Mouse (Mus musculus): ENCODE results near the gene Arhgap45. TPM values are rescaled to one million over a fixed set of nuclear protein-coding genes. Genes with fewer than 3 reads are reported as not detected.

Gene Arhgap45
- polyA plus RNA-seq, 1 experiment from 2014 or later, result 12.6 TPM

DNA sequence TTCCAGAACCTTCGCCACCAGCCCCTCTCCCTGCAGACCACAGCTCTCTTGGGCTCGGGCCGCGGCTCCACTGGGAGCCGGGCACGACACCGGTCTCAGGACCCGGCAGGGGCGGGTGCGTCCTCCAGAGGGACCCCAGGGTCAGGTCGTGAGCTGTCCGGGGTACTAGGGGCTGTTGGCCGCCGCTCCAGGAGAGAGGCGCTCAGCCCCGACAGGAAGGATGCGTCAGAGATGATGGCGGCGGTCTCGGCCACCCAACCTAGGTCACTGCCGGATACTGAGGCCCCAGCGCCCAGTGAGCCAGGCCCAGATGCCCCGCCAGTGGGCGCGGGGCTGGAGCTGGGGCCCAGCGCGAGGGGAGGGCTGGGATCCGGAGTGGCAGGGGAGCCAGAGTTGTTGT lies 39.1 kb upstream of the Arhgap45 start:
- H3K27me3 ChIP-seq, result 0 out of 2 replicates have a peak, but pooled peaks cover 15% of the 10 kb centered on the region
- no peak overlapping the region for H3K4me2 ChIP-seq
- no peaks in the 10 kb centered on the region for H3K9me3 ChIP-seq
- 80% methylated on average over 28 of the region's 28 CpGs for WGBS
- peaks cover 4% of the 10 kb centered on the region for H3K4me1 ChIP-seq (replicated peaks)
- peaks cover 67% of the 10 kb centered on the region for H3K36me3 ChIP-seq
- H3K27ac ChIP-seq, result no peak overlapping the region
- ATAC-seq (ENCODE audit: insufficient number of reproducible peaks, insufficient read depth, low FRiP score, low TSS enrichment, low read depth), result no peak
- no peak overlapping the region for H3K4me3 ChIP-seq (replicated peaks)
- H3K9ac ChIP-seq (replicated peaks), result no peak overlapping the region

DNA sequence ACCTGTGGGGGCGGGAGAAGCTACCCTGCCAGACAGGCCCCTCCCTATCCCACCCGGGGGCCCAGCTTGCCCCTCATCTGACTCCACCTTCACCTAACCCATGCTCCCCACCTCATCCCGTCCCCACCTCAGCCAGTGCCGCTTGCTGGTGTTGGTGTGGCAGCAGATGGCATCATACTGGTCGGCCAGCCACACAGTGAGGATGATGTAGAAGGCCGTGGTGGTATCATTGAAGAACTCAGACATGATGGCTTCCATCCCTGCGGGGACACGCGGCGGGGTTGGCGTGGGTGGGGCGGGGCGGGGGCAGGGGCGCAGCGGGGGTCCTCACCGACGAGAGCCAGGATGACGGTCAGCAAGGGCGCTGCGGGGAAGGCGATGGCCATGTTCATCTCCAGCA lies 38.4 kb upstream of the Arhgap45 start:
- WGBS, result 95% methylated on average over 21 of the region's 21 CpGs
- no peak overlapping the region for H3K4me3 ChIP-seq (replicated peaks)
- no peak overlapping the region for H3K4me2 ChIP-seq
- no peak overlapping the region for H3K9ac ChIP-seq (replicated peaks)
- H3K27me3 ChIP-seq, result 0 out of 2 replicates have a peak, but pooled peaks cover 10% of the 10 kb centered on the region
- no peak overlapping the region for H3K27ac ChIP-seq
- peaks cover 12% of the 10 kb centered on the region for H3K4me1 ChIP-seq (replicated peaks)
- peaks cover 67% of the 10 kb centered on the region for H3K36me3 ChIP-seq
- ATAC-seq (ENCODE audit: insufficient number of reproducible peaks, insufficient read depth, low FRiP score, low TSS enrichment, low read depth), result no peak
- no peaks in the 10 kb centered on the region for H3K9me3 ChIP-seq

DNA sequence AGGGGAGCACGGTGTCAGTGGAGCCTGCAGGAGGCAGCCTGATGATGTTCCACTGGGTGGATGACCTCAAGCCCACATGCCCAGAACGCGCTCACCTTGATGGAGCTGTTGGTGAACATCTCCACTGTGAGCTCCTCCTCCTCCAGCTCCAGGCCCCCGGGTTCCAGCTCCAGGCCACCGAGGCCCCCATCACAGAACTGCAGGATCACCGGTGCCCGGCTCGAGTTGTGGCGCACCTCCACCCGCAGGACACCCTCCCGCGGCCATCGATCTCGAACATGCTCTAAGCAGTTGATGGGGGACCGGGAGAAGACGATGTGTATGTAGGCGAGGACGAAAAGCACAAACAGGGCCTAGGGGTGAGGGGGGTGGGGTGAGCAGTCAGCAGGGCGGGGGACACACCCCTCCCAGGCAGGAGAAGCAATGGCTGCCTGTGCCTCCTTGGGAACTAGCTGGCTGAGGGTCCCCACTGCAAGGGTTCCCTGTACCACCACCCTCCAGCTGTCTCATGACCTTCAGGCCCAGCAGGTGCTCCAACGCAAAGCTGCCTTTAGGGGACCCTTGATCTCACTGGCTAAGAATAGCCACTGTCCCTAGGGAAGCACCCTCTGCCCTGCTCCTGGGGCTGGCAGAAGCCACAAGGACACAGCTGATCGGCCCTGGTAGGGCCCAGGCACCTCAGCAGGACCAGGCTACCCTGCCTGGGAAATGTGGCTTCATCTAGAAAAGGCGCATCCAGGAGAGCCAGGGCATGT lies 36.9 kb upstream of the Arhgap45 start:
- H3K36me3 ChIP-seq, result peaks cover 58% of the 10 kb centered on the region
- no peak overlapping the region for H3K4me3 ChIP-seq (replicated peaks)
- H3K9me3 ChIP-seq, result no peaks in the 10 kb centered on the region
- WGBS, result 93% methylated on average over 22 of the region's 22 CpGs
- peaks cover 18% of the 10 kb centered on the region for H3K4me1 ChIP-seq (replicated peaks)
- no peaks in the 10 kb centered on the region for H3K27me3 ChIP-seq
- ATAC-seq (ENCODE audit: insufficient number of reproducible peaks, insufficient read depth, low FRiP score, low TSS enrichment, low read depth), result no peak
- H3K27ac ChIP-seq, result no peak overlapping the region
- no peak overlapping the region for H3K9ac ChIP-seq (replicated peaks)
- H3K4me2 ChIP-seq, result no peak overlapping the region

DNA sequence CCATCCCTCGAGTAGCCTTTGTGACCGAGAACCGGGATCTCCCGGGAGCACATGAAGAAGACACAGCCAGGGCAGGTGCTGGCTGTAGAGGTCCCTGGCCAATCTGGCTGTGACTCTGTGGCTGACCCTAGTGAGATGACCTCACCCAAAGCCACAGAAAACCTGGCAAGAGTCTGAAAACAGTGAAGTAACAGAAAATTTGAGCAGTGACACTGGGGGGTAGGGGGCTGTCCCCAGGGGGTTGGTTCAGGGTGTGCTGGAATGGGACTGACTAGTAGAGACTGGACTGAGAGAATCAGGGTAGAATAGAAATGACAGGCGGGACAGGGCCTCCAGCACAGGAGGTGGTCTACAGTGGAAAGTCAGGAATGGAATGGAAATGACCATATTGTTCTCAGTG lies 33.2 kb upstream of the Arhgap45 start:
- H3K27ac ChIP-seq, result peak overlapping the region; percentile 93; the same call in 1 of the 2 replicates
- peak overlapping the region; percentile 86; the same call in 1 of the 2 replicates for H3K9ac ChIP-seq (replicated peaks)
- H3K4me2 ChIP-seq, result peak overlapping the region; percentile 94
- H3K9me3 ChIP-seq, result no peaks in the 10 kb centered on the region
- ATAC-seq (ENCODE audit: insufficient number of reproducible peaks, insufficient read depth, low FRiP score, low TSS enrichment, low read depth), result no peak
- H3K4me1 ChIP-seq (replicated peaks), result peaks cover 42% of the 10 kb centered on the region
- H3K36me3 ChIP-seq, result peaks cover 24% of the 10 kb centered on the region
- peak overlapping the region; percentile 76 for H3K4me3 ChIP-seq (replicated peaks)
- H3K27me3 ChIP-seq, result no peaks in the 10 kb centered on the region
- WGBS, result 76% methylated on average over 5 of the region's 5 CpGs

DNA sequence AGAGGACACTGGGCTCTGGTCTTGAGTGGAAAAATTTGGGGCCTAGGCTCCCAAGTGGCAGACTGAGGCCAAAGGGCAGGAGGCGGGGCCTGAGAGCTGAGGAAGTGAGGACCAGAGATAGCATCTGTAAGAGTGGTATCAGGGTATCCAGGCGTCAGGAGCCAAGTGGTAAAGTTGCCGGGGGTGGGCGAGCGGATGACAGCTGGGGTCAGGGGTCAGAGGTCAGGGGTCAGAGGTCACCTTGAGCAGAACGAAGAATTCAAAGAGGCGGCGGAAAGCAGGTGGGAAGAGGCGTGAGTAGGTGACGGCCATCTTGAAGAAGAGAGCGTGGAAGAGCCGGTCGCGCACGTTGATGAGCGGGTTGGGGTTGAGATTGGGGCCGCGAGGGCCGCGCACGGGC lies 32.8 kb upstream of the Arhgap45 start:
- Histone ChIP-seq H3K9me3 (no peaks in the 10 kb centered on the region), H3K27ac (peak overlapping the region; percentile 93), H3K4me1 (replicated peaks) (peaks cover 44% of the 10 kb centered on the region), H3K9ac (replicated peaks) (peak overlapping the region; percentile 86), H3K27me3 (0 out of 2 replicates have a peak, but pooled peaks cover 3% of the 10 kb centered on the region), H3K36me3 (peaks cover 19% of the 10 kb centered on the region), H3K4me3 (replicated peaks) (peak overlapping the region; percentile 76), H3K4me2 (peak overlapping the region; percentile 94)
- no peak for ATAC-seq (ENCODE audit: insufficient number of reproducible peaks, insufficient read depth, low FRiP score, low TSS enrichment, low read depth)
- 1% methylated on average over 21 of the region's 21 CpGs for WGBS

DNA sequence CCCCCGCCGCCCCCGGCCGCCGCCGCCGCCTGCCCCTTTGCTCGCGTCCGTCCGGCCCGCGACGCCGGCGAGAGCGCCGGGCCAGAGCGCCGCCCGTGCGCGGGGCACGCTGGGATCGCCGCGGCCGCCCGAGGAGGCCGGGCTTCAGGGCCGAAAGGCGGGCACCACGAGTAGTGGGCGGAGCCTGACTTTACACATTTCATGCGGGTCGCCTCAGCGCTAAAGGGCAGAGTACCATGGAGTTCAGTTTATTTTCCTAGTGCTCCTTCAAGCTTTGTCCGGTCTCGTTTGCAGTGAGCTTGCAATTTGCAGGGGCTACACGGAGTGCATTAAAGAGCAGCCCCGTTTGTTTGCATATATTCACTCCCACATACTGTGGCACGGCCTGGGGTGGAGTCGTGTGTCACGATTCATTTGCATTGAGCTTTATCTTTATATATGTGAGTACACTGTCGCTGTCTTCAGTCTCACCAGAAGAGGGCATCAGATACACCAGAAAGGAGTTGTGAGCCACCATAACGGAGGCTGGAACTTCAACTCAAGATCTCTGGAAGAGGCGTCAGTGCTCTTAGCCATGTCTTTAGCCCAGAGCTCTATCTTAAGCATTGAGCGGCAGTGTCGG lies 32.1 kb upstream of the Arhgap45 start, which contains the start of gene Tmem259:
Gene Tmem259, minus strand, starts transcription at position 136 of the 622 bp plus-strand sequence.
- 0 out of 2 replicates have a peak, but pooled peaks cover 3% of the 10 kb centered on the region for H3K27me3 ChIP-seq
- peak within 1 kb of the TSS; percentile 93 for H3K27ac ChIP-seq
- no peaks in the 10 kb centered on the region for H3K9me3 ChIP-seq
- H3K4me2 ChIP-seq, result peak within 1 kb of the TSS; percentile 94
- peak within 1 kb of the TSS; percentile 76 for H3K4me3 ChIP-seq (replicated peaks)
- WGBS, result under 1% methylated on average over 49 of the region's 49 CpGs
- peak; percentile 79 for ATAC-seq (ENCODE audit: insufficient number of reproducible peaks, insufficient read depth, low FRiP score, low TSS enrichment, low read depth)
- H3K36me3 ChIP-seq, result peaks cover 13% of the 10 kb centered on the region
- H3K9ac ChIP-seq (replicated peaks), result peak within 1 kb of the TSS; percentile 86
- peaks cover 50% of the 10 kb centered on the region for H3K4me1 ChIP-seq (replicated peaks)

DNA sequence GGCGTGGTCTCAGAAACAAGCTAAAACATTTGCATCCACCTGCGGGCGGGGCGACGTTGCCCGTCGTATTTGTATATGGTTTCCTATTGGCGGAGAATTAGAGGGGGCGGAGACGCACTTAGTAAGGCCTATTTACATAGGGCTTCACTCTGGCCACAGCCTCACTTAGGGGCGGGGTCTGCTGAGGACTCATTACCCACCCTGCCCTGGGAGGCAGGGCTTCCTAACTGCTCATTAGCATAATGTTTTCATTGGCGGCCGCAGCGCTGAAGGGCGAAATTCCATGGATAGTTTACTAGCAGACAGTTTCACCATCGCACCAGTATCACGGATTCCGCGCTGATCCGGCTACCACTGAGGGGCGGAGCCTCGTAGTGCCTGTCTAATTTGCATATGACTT lies 31.6 kb upstream of the Arhgap45 start:
- under 1% methylated on average over 22 of the region's 22 CpGs for WGBS
- Histone ChIP-seq H3K9ac (replicated peaks) (peak overlapping the region; percentile 86), H3K4me1 (replicated peaks) (peaks cover 56% of the 10 kb centered on the region)

DNA sequence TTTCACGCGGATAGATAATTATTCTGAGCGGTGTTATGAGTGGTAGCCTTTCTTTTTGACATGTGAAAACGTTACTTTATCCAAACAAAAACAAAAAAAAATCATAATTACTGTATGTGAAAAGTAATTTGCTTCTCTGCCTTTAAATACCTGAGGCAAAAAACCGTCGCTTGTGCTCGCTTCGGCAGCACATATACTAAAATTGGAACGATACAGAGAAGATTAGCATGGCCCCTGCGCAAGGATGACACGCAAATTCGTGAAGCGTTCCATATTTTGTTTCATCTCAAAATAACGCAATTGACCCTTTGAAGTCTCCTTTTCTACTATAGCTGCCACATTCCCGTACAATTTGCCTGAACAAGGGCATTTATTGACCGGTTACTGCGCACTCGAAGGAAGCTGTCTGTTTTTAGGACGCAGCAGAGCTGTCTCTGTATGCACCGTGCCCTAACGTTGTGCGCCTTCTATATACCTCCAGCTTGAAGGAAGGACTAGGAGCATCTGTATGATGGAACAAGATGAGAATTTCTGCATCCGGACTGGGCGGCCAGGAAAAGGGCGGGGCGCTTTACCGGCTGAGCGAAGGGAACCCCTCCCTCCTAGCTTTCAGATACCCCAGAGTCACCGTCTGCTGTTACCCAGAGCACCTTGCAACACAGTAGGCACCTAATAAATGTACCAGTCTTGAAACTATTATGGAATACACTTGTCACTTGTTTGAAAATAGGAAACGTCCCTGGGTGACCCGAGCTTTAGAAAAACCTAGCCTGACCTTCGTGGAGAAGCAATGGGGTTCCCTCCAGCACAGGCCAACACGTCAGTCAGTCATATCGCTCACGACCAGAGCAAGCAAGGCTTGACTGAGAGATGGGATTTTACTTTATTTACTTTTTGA lies 30.9 kb upstream of the Arhgap45 start:
- Histone ChIP-seq H3K4me2 (peak overlapping the region; percentile 94), H3K9ac (replicated peaks) (peak overlapping the region; percentile 56), H3K4me1 (replicated peaks) (peaks cover 61% of the 10 kb centered on the region), H3K9me3 (no peaks in the 10 kb centered on the region), H3K27me3 (0 out of 2 replicates have a peak, but pooled peaks cover 3% of the 10 kb centered on the region), H3K4me3 (replicated peaks) (peak overlapping the region; percentile 76), H3K27ac (peak overlapping the region; percentile 93), H3K36me3 (peaks cover 4% of the 10 kb centered on the region; the same call in 1 of the 2 replicates)
- 5% methylated on average over 35 of the region's 35 CpGs for WGBS
- no peak for ATAC-seq (ENCODE audit: insufficient number of reproducible peaks, insufficient read depth, low FRiP score, low TSS enrichment, low read depth)

More for the DNA sequence above, 31.6 kb upstream of the Arhgap45 start:
- ATAC-seq (ENCODE audit: insufficient number of reproducible peaks, insufficient read depth, low FRiP score, low TSS enrichment, low read depth), result peak; percentile 92
- Histone ChIP-seq H3K4me2 (peak overlapping the region; percentile 94), H3K27me3 (0 out of 2 replicates have a peak, but pooled peaks cover 3% of the 10 kb centered on the region), H3K27ac (peak overlapping the region; percentile 93), H3K36me3 (peaks cover 8% of the 10 kb centered on the region; the same call in 1 of the 2 replicates), H3K4me3 (replicated peaks) (peak overlapping the region; percentile 76), H3K9me3 (no peaks in the 10 kb centered on the region)

DNA sequence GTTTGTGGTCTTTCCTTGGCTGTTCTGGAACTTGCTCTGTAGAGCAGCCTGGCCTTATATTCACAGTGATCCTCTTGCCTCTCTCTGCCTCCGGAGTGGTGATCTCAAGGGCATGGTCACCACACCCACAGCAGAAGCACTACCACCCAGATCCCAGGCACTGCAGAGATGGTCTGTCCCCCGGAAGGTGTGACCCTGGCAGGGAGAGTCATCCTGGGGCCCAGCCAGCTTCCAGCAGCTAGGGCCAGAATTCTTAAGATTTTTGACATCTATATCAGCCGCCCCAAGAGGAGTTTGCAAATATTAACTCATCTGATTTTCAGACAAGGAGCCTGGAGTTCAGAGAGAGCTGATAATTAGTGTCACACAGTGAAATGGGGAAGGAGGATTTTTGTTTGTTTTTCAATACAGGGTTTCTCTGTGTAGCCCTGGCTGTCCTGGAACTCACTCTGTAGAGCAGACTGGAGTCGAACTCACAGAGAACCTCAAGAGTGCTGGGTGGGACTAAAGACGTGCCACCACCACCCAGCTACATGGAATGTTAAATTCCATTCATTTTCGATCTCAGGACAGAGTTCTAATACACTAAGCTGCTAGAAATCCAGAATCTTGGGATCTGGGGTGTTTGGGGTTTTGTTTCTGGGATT lies 30.1 kb upstream of the Arhgap45 start:
- no peak for ATAC-seq (ENCODE audit: insufficient number of reproducible peaks, insufficient read depth, low FRiP score, low TSS enrichment, low read depth)
- Histone ChIP-seq H3K9me3 (0 out of 2 replicates have a peak, but pooled peaks cover 7% of the 10 kb centered on the region), H3K9ac (replicated peaks) (peak overlapping the region; percentile 40; the same call in 1 of the 2 replicates), H3K27me3 (0 out of 2 replicates have a peak, but pooled peaks cover 3% of the 10 kb centered on the region), H3K4me3 (replicated peaks) (peak overlapping the region; percentile 76), H3K4me2 (peak overlapping the region; percentile 94), H3K4me1 (replicated peaks) (peaks cover 61% of the 10 kb centered on the region), H3K27ac (peak overlapping the region; percentile 93; the same call in 1 of the 2 replicates), H3K36me3 (peaks cover 8% of the 10 kb centered on the region)
- 44% methylated on average over 6 of the region's 6 CpGs for WGBS

DNA sequence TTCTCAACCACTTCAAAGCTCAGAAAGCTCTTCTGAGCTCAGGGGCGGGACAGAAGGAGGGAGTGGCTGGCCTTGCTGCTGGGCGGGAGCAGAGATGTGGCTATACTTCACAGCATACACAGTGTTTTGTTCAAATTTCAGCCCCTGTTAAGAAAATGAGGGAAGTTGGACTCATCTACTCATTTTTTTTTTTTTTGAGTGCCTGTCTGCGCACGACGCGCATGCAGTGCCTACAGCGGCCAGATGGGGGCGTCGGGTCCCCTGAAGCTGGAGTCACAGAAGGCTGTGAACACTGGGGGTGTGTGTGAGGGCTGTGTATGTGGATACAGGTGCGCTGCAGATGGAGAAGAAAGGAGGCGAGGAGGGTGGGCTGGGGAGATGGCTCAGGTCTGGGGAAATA lies 29.5 kb upstream of the Arhgap45 start:
- H3K36me3 ChIP-seq, result peaks cover 14% of the 10 kb centered on the region
- peak overlapping the region; percentile 90 for H3K27ac ChIP-seq
- WGBS, result 4% methylated on average over 11 of the region's 11 CpGs
- H3K27me3 ChIP-seq, result 0 out of 2 replicates have a peak, but pooled peaks cover 3% of the 10 kb centered on the region
- 0 out of 2 replicates have a peak overlapping the region, but pooled peaks have one; percentile 76 for H3K4me3 ChIP-seq (replicated peaks)
- ATAC-seq (ENCODE audit: insufficient number of reproducible peaks, insufficient read depth, low FRiP score, low TSS enrichment, low read depth), result no peak
- no peak overlapping the region for H3K9ac ChIP-seq (replicated peaks)
- H3K9me3 ChIP-seq, result 0 out of 2 replicates have a peak, but pooled peaks cover 12% of the 10 kb centered on the region
- H3K4me2 ChIP-seq, result peak overlapping the region; percentile 94
- H3K4me1 ChIP-seq (replicated peaks), result peaks cover 57% of the 10 kb centered on the region

Data from limb, embryonic 12.5 days (tissue).